Mouse (Mus musculus) hindbrain, embryonic 10.5 days (tissue): ENCODE measurements at regions not wholly inside any gene's neighbourhood (a gene's known extent, or its start where the extent isn't known, plus 50 kb on each side); places are given as distances from the start of the nearest gene placed in this dataset.

Source experiments
- DNase-seq: peaks from one replicate; pipeline ENCODE4 v3.0.0-alpha.2; 2017; ENCODE audit warnings: low spot score
- H3K27ac ChIP-seq: fragments of 300-500 bp; sonication (generic); 2 replicates; pipeline ENCODE4 v1.5.1; 2016; ENCODE audit warnings: mild to moderate bottlenecking, moderate library complexity
- H3K27me3 ChIP-seq: fragments of 300-500 bp; sonication (generic); 2 replicates; pipeline ENCODE4 v1.6.1; 2016; ENCODE audit warnings: mild to moderate bottlenecking; ENCODE audit not compliant: poor library complexity, insufficient read depth, severe bottlenecking
- H3K36me3 ChIP-seq: fragments of 300-500 bp; sonication (generic); 2 replicates; pipeline ENCODE4 v1.6.1; 2016; ENCODE audit warnings: mild to moderate bottlenecking, moderate library complexity
- H3K4me1 ChIP-seq: fragments of 300-500 bp; sonication (generic); replicated peaks from 2 replicates; pipeline ENCODE4 v1.6.1; 2016; ENCODE audit warnings: mild to moderate bottlenecking
- H3K4me3 ChIP-seq: fragments of 300-500 bp; sonication (generic); 2 replicates; pipeline ENCODE4 v1.5.1; 2016; ENCODE audit warnings: mild to moderate bottlenecking, moderate library complexity
- H3K9me3 ChIP-seq: fragments of 300-500 bp; sonication (generic); 2 replicates; pipeline ENCODE4 v1.6.1; 2016; ENCODE audit warnings: mild to moderate bottlenecking, moderate library complexity
- WGBS: fragments of 180-500 bp; shearing (Covaris S2); methylation state at CpG from one replicate; pipeline ENCODE4 v1.1.7; 2016; 5-methylcytosine and 5-hydroxymethylcytosine counted together

GRCm38 (mm10) chr5:51935391-51936354 lies 254.6 kb downstream of the Dhx15 start:
- Histone ChIP-seq H3K36me3 (no peaks in the 10 kb centered on the region), H3K27me3 (no peaks in the 10 kb centered on the region), H3K4me1 (peaks cover 7% of the 10 kb centered on the region; the same call in 1 of the 2 replicates), H3K4me3 (no peak overlapping the region), H3K9me3 (no peaks in the 10 kb centered on the region), H3K27ac (no peak overlapping the region)
- DNase-seq: no peak
- WGBS: 70% methylated on average over 17 of the region's 17 CpGs

- DNase-seq: no peak
- Histone ChIP-seq H3K27me3 (no peaks in the 10 kb centered on the region), H3K36me3 (no peaks in the 10 kb centered on the region), H3K4me3 (no peak overlapping the region), H3K27ac (no peak overlapping the region), H3K9me3 (no peaks in the 10 kb centered on the region), H3K4me1 (peaks cover 7% of the 10 kb centered on the region; the same call in 1 of the 2 replicates)
- WGBS: 79% methylated on average over 4 of the region's 4 CpGs
These were observed 255.4 kb downstream of the Dhx15 start for GRCm38 (mm10) chr5:51934910-51935309.

- H3K27me3 ChIP-seq: no peaks in the 10 kb centered on the region
- H3K9me3 ChIP-seq: no peaks in the 10 kb centered on the region
- H3K4me1 ChIP-seq: peaks cover 7% of the 10 kb centered on the region; the same call in 1 of the 2 replicates
- no peak for DNase-seq
- WGBS: 82% methylated on average over 1 of the region's 1 CpGs
- H3K27ac ChIP-seq: no peak overlapping the region
- H3K36me3 ChIP-seq: no peaks in the 10 kb centered on the region
- H3K4me3 ChIP-seq: no peak overlapping the region
These were observed 257.0 kb downstream of the Dhx15 start for GRCm38 (mm10) chr5:51933331-51933730.

GRCm38 (mm10) chr5:51930416-51930815 lies 259.9 kb downstream of the Dhx15 start:
- 74% methylated on average over 3 of the region's 3 CpGs for WGBS
- no peak overlapping the region for H3K4me3 ChIP-seq
- H3K27me3 ChIP-seq: no peaks in the 10 kb centered on the region
- no peak overlapping the region for H3K27ac ChIP-seq
- no peaks in the 10 kb centered on the region for H3K36me3 ChIP-seq
- no peaks in the 10 kb centered on the region for H3K9me3 ChIP-seq
- DNase-seq: no peak
- H3K4me1 ChIP-seq: no peaks in the 10 kb centered on the region

GRCm38 (mm10) chr5:51928801-51929200 lies 261.5 kb downstream of the Dhx15 start:
- no peak overlapping the region for H3K27ac ChIP-seq
- DNase-seq: no peak

GRCm38 (mm10) chr5:51923417-51923816 lies 266.9 kb downstream of the Dhx15 start:
- Histone ChIP-seq H3K4me3 (no peak overlapping the region), H3K27me3 (no peaks in the 10 kb centered on the region), H3K27ac (no peak overlapping the region), H3K4me1 (no peaks in the 10 kb centered on the region), H3K9me3 (no peaks in the 10 kb centered on the region), H3K36me3 (no peaks in the 10 kb centered on the region)
- 84% methylated on average over 7 of the region's 7 CpGs for WGBS
- DNase-seq: no peak

More at GRCm38 (mm10) chr5:51928801-51929200, 261.5 kb downstream of the Dhx15 start:
- WGBS: 84% methylated on average over 3 of the region's 3 CpGs
- Histone ChIP-seq H3K4me1 (no peaks in the 10 kb centered on the region), H3K9me3 (no peaks in the 10 kb centered on the region), H3K36me3 (no peaks in the 10 kb centered on the region), H3K27me3 (no peaks in the 10 kb centered on the region), H3K4me3 (no peak overlapping the region)

GRCm38 (mm10) chr5:51922973-51923372 lies 267.3 kb downstream of the Dhx15 start:
- H3K4me3 ChIP-seq: no peak overlapping the region
- H3K4me1 ChIP-seq: no peaks in the 10 kb centered on the region
- no peaks in the 10 kb centered on the region for H3K36me3 ChIP-seq
- no peaks in the 10 kb centered on the region for H3K27me3 ChIP-seq
- WGBS: 66% methylated on average over 5 of the region's 5 CpGs
- no peak for DNase-seq
- H3K27ac ChIP-seq: no peak overlapping the region
- no peaks in the 10 kb centered on the region for H3K9me3 ChIP-seq

GRCm38 (mm10) chr5:51922494-51922893 lies 267.8 kb downstream of the Dhx15 start:
- no peaks in the 10 kb centered on the region for H3K9me3 ChIP-seq
- H3K36me3 ChIP-seq: no peaks in the 10 kb centered on the region
- no peaks in the 10 kb centered on the region for H3K4me1 ChIP-seq
- 78% methylated on average over 7 of the region's 7 CpGs for WGBS
- DNase-seq: no peak
- no peak overlapping the region for H3K4me3 ChIP-seq
- no peaks in the 10 kb centered on the region for H3K27me3 ChIP-seq
- no peak overlapping the region for H3K27ac ChIP-seq

GRCm38 (mm10) chr5:51917812-51918448 lies 272.4 kb downstream of the Dhx15 start:
- Histone ChIP-seq H3K27ac (no peak overlapping the region), H3K9me3 (no peaks in the 10 kb centered on the region), H3K27me3 (no peaks in the 10 kb centered on the region), H3K4me1 (no peaks in the 10 kb centered on the region), H3K36me3 (no peaks in the 10 kb centered on the region), H3K4me3 (no peak overlapping the region)
- WGBS: 29% methylated on average over 4 of the region's 4 CpGs
- no peak for DNase-seq

- no peak for DNase-seq
- Histone ChIP-seq H3K9me3 (no peaks in the 10 kb centered on the region), H3K27ac (no peak overlapping the region), H3K4me1 (no peaks in the 10 kb centered on the region), H3K4me3 (no peak overlapping the region), H3K36me3 (no peaks in the 10 kb centered on the region), H3K27me3 (no peaks in the 10 kb centered on the region)
- WGBS: 92% methylated on average over 6 of the region's 6 CpGs
These were observed 275.6 kb downstream of the Dhx15 start for GRCm38 (mm10) chr5:51914731-51915130.

- no peaks in the 10 kb centered on the region for H3K9me3 ChIP-seq
- no peak for DNase-seq
- H3K4me1 ChIP-seq: no peaks in the 10 kb centered on the region
- H3K27ac ChIP-seq: no peak overlapping the region
- no peak overlapping the region for H3K4me3 ChIP-seq
- 71% methylated on average over 8 of the region's 8 CpGs for WGBS
- no peaks in the 10 kb centered on the region for H3K36me3 ChIP-seq
- H3K27me3 ChIP-seq: no peaks in the 10 kb centered on the region
These were observed 281.5 kb downstream of the Dhx15 start for GRCm38 (mm10) chr5:51908861-51909260.

GRCm38 (mm10) chr5:51906315-51907109 lies 283.8 kb downstream of the Dhx15 start:
- Histone ChIP-seq H3K4me3 (no peak overlapping the region), H3K27ac (no peak overlapping the region), H3K4me1 (no peaks in the 10 kb centered on the region), H3K36me3 (no peaks in the 10 kb centered on the region), H3K9me3 (no peaks in the 10 kb centered on the region), H3K27me3 (no peaks in the 10 kb centered on the region)
- DNase-seq: no peak
- WGBS: 76% methylated on average over 9 of the region's 9 CpGs
